Mouse (Mus musculus): ENCODE results near the gene Ezr. TPM values are rescaled to one million over a fixed set of nuclear protein-coding genes. Genes with fewer than 3 reads are reported as not detected.
A peak's percentile ranks its signal among the peaks of the same experiment; 100 is the strongest.

Gene Ezr
- polyA plus RNA-seq, 1 experiment from 2014 or later: 182 TPM

- Histone ChIP-seq H3K27ac (peak overlapping the region; percentile 20; the same call in 1 of the 2 replicates), H3K4me3 (replicated peaks) (no peak overlapping the region), H3K36me3 (peaks cover 2% of the 10 kb centered on the region; the same call in 1 of the 2 replicates), H3K27me3 (no peaks in the 10 kb centered on the region), H3K9me3 (replicated peaks) (no peaks in the 10 kb centered on the region), H3K9ac (no peak overlapping the region), H3K4me2 (no peak overlapping the region), H3K4me1 (peaks cover 73% of the 10 kb centered on the region)
- 50% methylated on average over 7 of the region's 7 CpGs for WGBS
- no peak for ATAC-seq (replicated peaks; ENCODE audit: low FRiP score)
Observed at GRCm38 (mm10) chr17:6764227-6764593, 18.4 kb downstream of the Ezr start.

- peaks cover 7% of the 10 kb centered on the region for H3K36me3 ChIP-seq
- WGBS: 55% methylated on average over 7 of the region's 7 CpGs
- no peaks in the 10 kb centered on the region for H3K27me3 ChIP-seq
- H3K9me3 ChIP-seq (replicated peaks): no peaks in the 10 kb centered on the region
- no peak overlapping the region for H3K27ac ChIP-seq
- ATAC-seq (replicated peaks; ENCODE audit: low FRiP score): no peak
- no peak overlapping the region for H3K9ac ChIP-seq
- no peak overlapping the region for H3K4me2 ChIP-seq
- no peak overlapping the region for H3K4me3 ChIP-seq (replicated peaks)
- H3K4me1 ChIP-seq: peaks cover 67% of the 10 kb centered on the region
Observed at GRCm38 (mm10) chr17:6763513-6764226, 18.9 kb downstream of the Ezr start.

- ATAC-seq (replicated peaks; ENCODE audit: low FRiP score): no peak
- Histone ChIP-seq H3K36me3 (peaks cover 35% of the 10 kb centered on the region), H3K27ac (no peak overlapping the region), H3K4me1 (peaks cover 63% of the 10 kb centered on the region), H3K4me3 (replicated peaks) (no peak overlapping the region), H3K9me3 (replicated peaks) (no peaks in the 10 kb centered on the region), H3K4me2 (no peak overlapping the region), H3K9ac (no peak overlapping the region), H3K27me3 (no peaks in the 10 kb centered on the region)
- 62% methylated on average over 9 of the region's 9 CpGs for WGBS
Observed at GRCm38 (mm10) chr17:6759717-6760292, 22.8 kb downstream of the Ezr start.

- H3K9me3 ChIP-seq (replicated peaks): no peaks in the 10 kb centered on the region
- no peaks in the 10 kb centered on the region for H3K27me3 ChIP-seq
- no peak overlapping the region for H3K9ac ChIP-seq
- no peak overlapping the region for H3K4me3 ChIP-seq (replicated peaks)
- 72% methylated on average over 8 of the region's 8 CpGs for WGBS
- H3K4me2 ChIP-seq: no peak overlapping the region
- ATAC-seq (replicated peaks; ENCODE audit: low FRiP score): no peak
- H3K36me3 ChIP-seq: peaks cover 43% of the 10 kb centered on the region
- peaks cover 60% of the 10 kb centered on the region for H3K4me1 ChIP-seq
- no peak overlapping the region for H3K27ac ChIP-seq
Observed at GRCm38 (mm10) chr17:6758845-6759244, 23.7 kb downstream of the Ezr start.

GRCm38 (mm10) chr17:6757902-6758301, 24.7 kb downstream of the Ezr start:
- Histone ChIP-seq H3K4me1 (peaks cover 53% of the 10 kb centered on the region), H3K27ac (no peak overlapping the region), H3K27me3 (no peaks in the 10 kb centered on the region), H3K9me3 (replicated peaks) (no peaks in the 10 kb centered on the region), H3K4me3 (replicated peaks) (no peak overlapping the region), H3K36me3 (peaks cover 53% of the 10 kb centered on the region), H3K9ac (no peak overlapping the region), H3K4me2 (no peak overlapping the region)
- ATAC-seq (replicated peaks; ENCODE audit: low FRiP score): no peak
- 93% methylated on average over 16 of the region's 16 CpGs for WGBS

GRCm38 (mm10) chr17:6755873-6756272, 26.7 kb downstream of the Ezr start:
- no peak overlapping the region for H3K4me3 ChIP-seq (replicated peaks)
- no peaks in the 10 kb centered on the region for H3K9me3 ChIP-seq (replicated peaks)
- WGBS: 72% methylated on average over 8 of the region's 8 CpGs
- no peaks in the 10 kb centered on the region for H3K27me3 ChIP-seq
- peaks cover 73% of the 10 kb centered on the region for H3K36me3 ChIP-seq
- peaks cover 62% of the 10 kb centered on the region for H3K4me1 ChIP-seq
- peak overlapping the region; percentile 72 for H3K27ac ChIP-seq
- no peak overlapping the region for H3K9ac ChIP-seq
- no peak overlapping the region for H3K4me2 ChIP-seq
- no peak for ATAC-seq (replicated peaks; ENCODE audit: low FRiP score)

GRCm38 (mm10) chr17:6755176-6755575, 27.4 kb downstream of the Ezr start:
- no peak for ATAC-seq (replicated peaks; ENCODE audit: low FRiP score)
- Histone ChIP-seq H3K4me1 (peaks cover 58% of the 10 kb centered on the region), H3K4me2 (no peak overlapping the region), H3K36me3 (peaks cover 80% of the 10 kb centered on the region), H3K27me3 (no peaks in the 10 kb centered on the region), H3K9ac (no peak overlapping the region), H3K27ac (peak overlapping the region; percentile 72), H3K4me3 (replicated peaks) (no peak overlapping the region), H3K9me3 (replicated peaks) (no peaks in the 10 kb centered on the region)
- 61% methylated on average over 9 of the region's 9 CpGs for WGBS

GRCm38 (mm10) chr17:6752375-6752774, 30.2 kb downstream of the Ezr start:
- H3K9ac ChIP-seq: no peak overlapping the region
- no peak for ATAC-seq (replicated peaks; ENCODE audit: low FRiP score)
- H3K4me2 ChIP-seq: no peak overlapping the region
- WGBS: 45% methylated on average over 7 of the region's 7 CpGs
- H3K36me3 ChIP-seq: peaks cover 80% of the 10 kb centered on the region
- no peaks in the 10 kb centered on the region for H3K27me3 ChIP-seq
- no peaks in the 10 kb centered on the region for H3K9me3 ChIP-seq (replicated peaks)
- H3K4me3 ChIP-seq (replicated peaks): no peak overlapping the region
- 0 out of 2 replicates have a peak overlapping the region, but pooled peaks have one; percentile 6 for H3K27ac ChIP-seq
- H3K4me1 ChIP-seq: peaks cover 55% of the 10 kb centered on the region

GRCm38 (mm10) chr17:6751221-6751859, 31.2 kb downstream of the Ezr start:
- H3K9ac ChIP-seq: no peak overlapping the region
- H3K36me3 ChIP-seq: peaks cover 79% of the 10 kb centered on the region
- H3K4me1 ChIP-seq: peaks cover 55% of the 10 kb centered on the region
- no peaks in the 10 kb centered on the region for H3K27me3 ChIP-seq
- peak overlapping the region; percentile 41 for H3K27ac ChIP-seq
- WGBS: 70% methylated on average over 11 of the region's 11 CpGs
- no peak overlapping the region for H3K4me3 ChIP-seq (replicated peaks)
- H3K9me3 ChIP-seq (replicated peaks): no peaks in the 10 kb centered on the region
- ATAC-seq (replicated peaks; ENCODE audit: low FRiP score): no peak
- H3K4me2 ChIP-seq: no peak overlapping the region

GRCm38 (mm10) chr17:6748779-6749464, 33.7 kb downstream of the Ezr start:
- Histone ChIP-seq H3K4me3 (replicated peaks) (no peak overlapping the region), H3K4me2 (no peak overlapping the region), H3K9me3 (replicated peaks) (no peaks in the 10 kb centered on the region), H3K9ac (no peak overlapping the region), H3K4me1 (peaks cover 63% of the 10 kb centered on the region), H3K27me3 (no peaks in the 10 kb centered on the region), H3K27ac (0 out of 2 replicates have a peak overlapping the region, but pooled peaks have one; percentile 85), H3K36me3 (peaks cover 71% of the 10 kb centered on the region)
- 78% methylated on average over 17 of the region's 17 CpGs for WGBS
- no peak for ATAC-seq (replicated peaks; ENCODE audit: low FRiP score)

GRCm38 (mm10) chr17:6747478-6747877, 35.1 kb downstream of the Ezr start:
- 26% methylated on average over 7 of the region's 7 CpGs for WGBS

More at GRCm38 (mm10) chr17:6747478-6747877, 35.1 kb downstream of the Ezr start:
- peaks cover 77% of the 10 kb centered on the region for H3K4me1 ChIP-seq
- H3K9me3 ChIP-seq (replicated peaks): no peaks in the 10 kb centered on the region
- H3K27ac ChIP-seq: peak overlapping the region; percentile 85
- no peak overlapping the region for H3K9ac ChIP-seq
- H3K36me3 ChIP-seq: peaks cover 64% of the 10 kb centered on the region
- ATAC-seq (replicated peaks; ENCODE audit: low FRiP score): no peak
- no peak overlapping the region for H3K4me2 ChIP-seq
- no peak overlapping the region for H3K4me3 ChIP-seq (replicated peaks)
- no peaks in the 10 kb centered on the region for H3K27me3 ChIP-seq

All from kidney, embryonic 15.5 days (tissue).